Mouse (Mus musculus) olfactory bulb, adult 2 months (tissue): ENCODE measurements around the gene Adcy5.

Experiments
- CTCF ChIP-seq: fragments of 200-500 bp; IDR thresholded peaks from 2 replicates; pipeline ENCODE4 v1.5.1; 2012; ENCODE audit warnings: low read depth, mild to moderate bottlenecking, low read length, moderate library complexity; ENCODE audit not compliant: insufficient read depth
- POLR2A ChIP-seq: fragments of 200-500 bp; IDR thresholded peaks from 2 replicates; pipeline ENCODE4 v1.6.1; 2012; ENCODE audit warnings: mild to moderate bottlenecking, low read depth, low read length, moderate library complexity; ENCODE audit not compliant: insufficient read depth

- TF ChIP-seq CTCF: no peak
- no peak for TF ChIP-seq POLR2A
Measured at GRCm38 (mm10) chr16:35127270-35127669, 27.4 kb upstream of the Adcy5 start.
